Mouse (Mus musculus): ENCODE data around the gene Trim58. TPM values are rescaled to one million over a fixed set of nuclear protein-coding genes. Genes with fewer than 3 reads are reported as not detected.

The Trim58 gene
- total and polyA plus RNA-seq, 3 experiments, result not detected

DNA sequence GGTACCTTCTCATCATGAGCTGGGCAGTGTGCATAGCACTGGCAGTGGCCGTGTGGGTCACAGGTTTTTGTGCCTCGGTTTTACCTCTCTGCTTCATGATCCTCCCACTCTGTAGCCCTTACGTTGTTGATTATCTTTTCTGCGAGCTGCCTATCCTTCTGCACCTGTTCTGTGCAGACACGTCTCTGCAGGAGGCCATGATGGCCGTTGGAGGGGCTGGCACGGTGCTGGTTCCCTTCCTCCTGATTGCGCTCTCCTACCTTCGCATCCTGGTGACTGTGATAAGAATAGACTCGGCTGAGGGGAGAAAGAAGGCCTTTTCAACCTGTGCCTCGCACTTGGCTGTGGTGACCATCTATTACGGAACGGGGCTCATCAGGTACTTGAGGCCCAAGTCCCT lies 42.4 kb upstream of the Trim58 start:
- dilution Hi-C loops (cut with MboI; ENCODE audit: extremely low pct_ligation_motif_present, extremely low pct_unique_long_range_greater_than_20kb, low sequenced_read_pairs), result no loop called here
- H3K4me3 ChIP-seq (replicated peaks in 1 of 3; ENCODE audit: low read depth in 2 of 3, low read length in 2 of 3, poor library complexity in 1 of 3), result no peak overlapping the region
- DNase-seq (ENCODE audit: extremely low read depth), result no peak

DNA sequence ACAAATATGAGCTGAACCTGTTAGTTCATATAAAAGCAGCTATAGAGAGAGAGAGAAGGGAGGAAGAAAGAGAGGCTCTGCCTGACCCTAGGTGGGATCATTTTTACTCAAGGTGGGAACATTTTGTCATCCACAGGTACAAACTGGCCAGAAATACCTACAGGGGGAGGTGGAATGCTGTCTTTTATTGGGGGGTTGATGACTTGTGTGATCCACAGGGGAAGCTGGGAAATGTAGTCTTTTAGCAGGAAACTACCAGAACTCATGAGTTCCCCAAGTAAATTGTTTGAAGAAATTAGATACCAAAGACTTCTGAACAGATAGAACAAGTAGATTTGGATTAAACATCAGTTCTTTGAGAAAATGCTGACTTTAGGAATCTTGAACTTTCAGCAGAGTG lies 38.2 kb upstream of the Trim58 start:
- H3K27me3 ChIP-seq (replicated peaks), result peaks cover 91% of the 10 kb centered on the region
- H3K4me2 ChIP-seq (ENCODE audit: insufficient read depth, low read depth, poor library complexity, severe bottlenecking), result no peak overlapping the region
- H3K4me3 ChIP-seq (replicated peaks in 1 of 3; ENCODE audit: low read depth in 2 of 3, low read length in 2 of 3, poor library complexity in 1 of 3), result no peak overlapping the region
- H3K79me2 ChIP-seq (replicated peaks; ENCODE audit: control insufficient read depth, extremely low read depth, insufficient read depth, poor library complexity, severe bottlenecking), result no peaks in the 10 kb centered on the region
- TF ChIP-seq CTCF (conservative IDR thresholded peaks at IDR 0.05 in 1 of 2, IDR thresholded peaks at IDR 0.05 in 1 of 2; ENCODE audit: low read depth in 2 of 2, low read length in 2 of 2) (no peak), HCFC1 (IDR thresholded peaks at IDR 0.05; ENCODE audit: low read depth, low read length) (no peak), CHD2 (IDR thresholded peaks at IDR 0.05; ENCODE audit: low read length) (no peak), USF2 (conservative IDR thresholded peaks at IDR 0.05; ENCODE audit: low read depth, low read length) (no peak), TBP (conservative IDR thresholded peaks at IDR 0.05; ENCODE audit: low read depth, low read length) (no peak), NRF1 (IDR thresholded peaks at IDR 0.05; ENCODE audit: low read depth, low read length) (no peak), JUND (conservative IDR thresholded peaks at IDR 0.05; ENCODE audit: low read depth, low read length) (no peak), MAFK (IDR thresholded peaks at IDR 0.05; ENCODE audit: insufficient replicate concordance, low read length) (no peak), UBTF (IDR thresholded peaks at IDR 0.05; ENCODE audit: low read depth, low read length) (no peak), MAZ (IDR thresholded peaks at IDR 0.05; ENCODE audit: low read depth, low read length) (no peak), RAD21 (IDR thresholded peaks at IDR 0.05; ENCODE audit: low read depth, low read length) (no peak), CHD1 (IDR thresholded peaks at IDR 0.05; ENCODE audit: low read depth, low read length) (no peak), ZC3H11A (IDR thresholded peaks at IDR 0.05; ENCODE audit: low read depth, low read length) (no peak), ZNF384 (IDR thresholded peaks at IDR 0.05; ENCODE audit: low read depth, low read length) (no peak), TCF12 (IDR thresholded peaks at IDR 0.05; ENCODE audit: low read depth, low read length) (no peak), SMC3 (IDR thresholded peaks at IDR 0.05; ENCODE audit: low read depth, low read length) (no peak), EP300 (IDR thresholded peaks at IDR 0.05; ENCODE audit: low read length) (no peak), PAX5 (IDR thresholded peaks at IDR 0.05; ENCODE audit: low read length) (no peak), E2F4 (IDR thresholded peaks at IDR 0.05; ENCODE audit: insufficient replicate concordance, low read depth, low read length) (no peak), SIN3A (IDR thresholded peaks at IDR 0.05; ENCODE audit: low read length) (no peak)
- no peak for DNase-seq (ENCODE audit: extremely low read depth)
- in situ Hi-C loops (cut with MboI; ENCODE audit: low pct_ligation_motif_present, low pct_unique_long_range_greater_than_20kb, low sequenced_read_pairs), result no loop called here
- no peaks in the 10 kb centered on the region for H3K9me3 ChIP-seq (replicated peaks; ENCODE audit: low read length)
- H3K9ac ChIP-seq (ENCODE audit: insufficient read depth, low read depth), result no peak overlapping the region
- no peaks in the 10 kb centered on the region for H3K36me3 ChIP-seq (replicated peaks in 1 of 2; ENCODE audit: control insufficient read depth in 1 of 2, insufficient read depth in 1 of 2, low read length in 1 of 2)
- no peaks in the 10 kb centered on the region for H3K4me1 ChIP-seq (ENCODE audit: control insufficient read depth in 1 of 2, insufficient read depth in 2 of 2)
- dilution Hi-C loops (cut with MboI; ENCODE audit: extremely low pct_ligation_motif_present, extremely low pct_unique_long_range_greater_than_20kb, low sequenced_read_pairs), result no loop called here
- no peak overlapping the region for H3K27ac ChIP-seq (ENCODE audit: insufficient read depth, low read depth)

More for the DNA sequence above, 42.4 kb upstream of the Trim58 start:
- H3K9me3 ChIP-seq (replicated peaks; ENCODE audit: low read length), result no peaks in the 10 kb centered on the region
- H3K79me2 ChIP-seq (replicated peaks; ENCODE audit: control insufficient read depth, extremely low read depth, insufficient read depth, poor library complexity, severe bottlenecking), result no peaks in the 10 kb centered on the region
- no peak overlapping the region for H3K4me2 ChIP-seq (ENCODE audit: insufficient read depth, low read depth, poor library complexity, severe bottlenecking)
- TF ChIP-seq MAZ (IDR thresholded peaks at IDR 0.05; ENCODE audit: low read depth, low read length), result no peak
- no peak for TF ChIP-seq TCF12 (IDR thresholded peaks at IDR 0.05; ENCODE audit: low read depth, low read length)
- no peak for TF ChIP-seq ELF1 (IDR thresholded peaks at IDR 0.05; ENCODE audit: low read depth, low read length)
- TF ChIP-seq JUND (conservative IDR thresholded peaks at IDR 0.05; ENCODE audit: low read depth, low read length), result no peak
- no peak for TF ChIP-seq PAX5 (IDR thresholded peaks at IDR 0.05; ENCODE audit: low read length)
- TF ChIP-seq RCOR1 (conservative IDR thresholded peaks at IDR 0.05; ENCODE audit: low read depth, low read length), result no peak
- TF ChIP-seq ZMIZ1 (IDR thresholded peaks at IDR 0.05; ENCODE audit: low read depth, low read length), result no peak
- no peak for TF ChIP-seq SIN3A (IDR thresholded peaks at IDR 0.05; ENCODE audit: low read length)
- TF ChIP-seq USF2 (conservative IDR thresholded peaks at IDR 0.05; ENCODE audit: low read depth, low read length), result no peak
- no peak for TF ChIP-seq MEF2A (IDR thresholded peaks at IDR 0.05; ENCODE audit: borderline replicate concordance, low read depth, low read length)
- TF ChIP-seq GABPA (IDR thresholded peaks at IDR 0.05; ENCODE audit: insufficient replicate concordance, low read depth, low read length), result no peak
- H3K27ac ChIP-seq (ENCODE audit: insufficient read depth, low read depth), result no peak overlapping the region
- no peak overlapping the region for H3K9ac ChIP-seq (ENCODE audit: insufficient read depth, low read depth)
- peaks cover 79% of the 10 kb centered on the region for H3K27me3 ChIP-seq (replicated peaks)
- in situ Hi-C loops (cut with MboI; ENCODE audit: low pct_ligation_motif_present, low pct_unique_long_range_greater_than_20kb, low sequenced_read_pairs), result no loop called here
- no peaks in the 10 kb centered on the region for H3K36me3 ChIP-seq (replicated peaks in 1 of 2; ENCODE audit: control insufficient read depth in 1 of 2, insufficient read depth in 1 of 2, low read length in 1 of 2)
- no peaks in the 10 kb centered on the region for H3K4me1 ChIP-seq (ENCODE audit: control insufficient read depth in 1 of 2, insufficient read depth in 2 of 2)
